ENCODE assay signal across 16 mouse cellular contexts in the genomic region with DNA sequence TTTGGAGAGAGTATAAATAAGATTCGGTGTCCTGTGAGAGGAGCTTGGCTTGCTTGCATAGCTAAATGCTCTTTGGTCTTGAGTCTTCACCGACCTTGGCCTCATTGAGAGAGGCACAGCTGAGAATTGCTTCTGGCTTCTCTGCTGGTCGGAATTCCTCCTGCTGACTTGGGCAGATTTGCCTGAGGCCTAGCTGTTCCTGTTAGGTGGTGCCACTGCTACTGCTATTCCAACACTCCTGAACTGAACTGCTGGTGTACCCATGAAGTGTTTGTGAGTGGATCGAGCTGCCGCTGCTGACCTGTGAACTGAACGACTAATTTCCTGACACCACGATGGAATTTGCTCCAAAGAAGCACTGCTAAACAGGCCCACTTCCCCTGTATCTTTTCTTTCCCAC.
"Had no signal": no experiment of that assay in that cellular context is flagged by ENCODE, and none has a peak within 500 bp of the region (broad histone marks: within the 10 kb centered on the region; RNA-seq: fewer than 3 reads in every experiment).

No protein-coding gene starts in this region.

- H3K9me3 ChIP-seq: limb, embryonic 12.5 days; limb, embryonic 15.5 days; lung, embryonic 15.5 days had no signal

- H3K4me3 ChIP-seq: layer of hippocampus, adult 2 months; limb, embryonic 12.5 days; limb, embryonic 15.5 days; lung, embryonic 15.5 days had no signal

- ATAC-seq: liver, postnatal 0 days had no signal

- H3K9ac ChIP-seq: limb, embryonic 12.5 days; limb, embryonic 15.5 days; liver, embryonic 14.5 days; liver, postnatal 0 days; lung, embryonic 15.5 days had no signal

- H3K4me2 ChIP-seq: limb, embryonic 12.5 days; limb, embryonic 15.5 days; liver, embryonic 11.5 days; lung, embryonic 15.5 days; midbrain, embryonic 11.5 days had no signal

- H3K27ac ChIP-seq: kidney, postnatal 0 days; layer of hippocampus, adult 2 months; limb, embryonic 12.5 days; limb, embryonic 15.5 days; liver, embryonic 14.5 days; lung, embryonic 15.5 days had no signal

- H3K27me3 ChIP-seq: limb, embryonic 12.5 days; limb, embryonic 15.5 days; lung, embryonic 15.5 days had no signal

- DNase-seq: kidney, postnatal 25 days; layer of hippocampus, adult 9-11 months; liver, postnatal 0 days; lung, postnatal 10 days; lung, postnatal 36 days; midbrain, embryonic 14.5 days; thymus, adult 18-20 months; thymus, postnatal 4 days had no signal

- H3K36me3 ChIP-seq: limb, embryonic 12.5 days; limb, embryonic 15.5 days; lung, embryonic 15.5 days had no signal

- H3K4me1 ChIP-seq: limb, embryonic 12.5 days; limb, embryonic 15.5 days; lung, embryonic 15.5 days had no signal
